ENCODE assay signal across 27 mouse cellular contexts in the genomic region with DNA sequence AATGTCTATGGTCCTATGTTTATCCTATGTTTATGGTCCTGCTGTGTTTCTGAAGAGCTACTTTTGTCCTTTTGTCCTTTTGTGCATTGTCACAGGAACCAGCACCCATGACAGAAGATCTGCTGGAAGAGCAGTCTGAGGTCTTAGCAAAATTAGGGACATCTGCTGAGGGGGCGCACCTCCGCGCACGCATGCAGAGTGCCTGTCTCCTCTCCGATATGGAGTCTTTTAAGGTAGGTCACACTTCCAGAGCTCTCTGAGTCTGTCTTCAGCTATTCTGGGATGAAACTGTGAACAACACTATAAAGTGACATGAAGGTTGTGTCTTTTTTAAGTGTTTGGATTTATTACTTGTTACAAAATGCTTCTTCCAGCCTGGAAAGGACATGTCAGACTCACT.
DNase-seq lines count a peak whose midpoint lies in the region; TF ChIP-seq lines count a peak whose summit lies in the region.
"Had no signal": no experiment of that assay in that cellular context is flagged by ENCODE, and none has a peak within 500 bp of the region (broad histone marks: within the 10 kb centered on the region; RNA-seq: fewer than 3 reads in every experiment).

No protein-coding gene starts in this region.

- DNase-seq in layer of hippocampus, adult 2 months (ENCODE audit: low spot score in 2 of 2): no peak
- no peak for DNase-seq in layer of hippocampus, postnatal 36 days
- DNase-seq in brain, adult 2 months (ENCODE audit: low read depth, low spot score): peak; percentile 88
- DNase-seq in left cerebral cortex, postnatal 14 days (ENCODE audit: low spot score in 2 of 2): peak; percentile 58 to 63
- DNase-seq in right cerebral cortex, postnatal 14 days: peak; percentile 39
- no peak for DNase-seq in yolk sac, embryonic 10.5 days (ENCODE audit: low spot score)
- DNase-seq in heart, postnatal 36 days: no peak
- DNase-seq in kidney, adult 9 months: no peak
- DNase-seq: adrenal gland, postnatal 10 days; cerebellum, adult 11-12 months; cerebellum, adult 9-11 months; gastrocnemius, adult 2 months; gastrocnemius, postnatal 36 days; heart, adult 18-20 months; kidney, adult 11 months; kidney, postnatal 36 days; liver, postnatal 0 days; lung, postnatal 4 days had no signal

- intact Hi-C loops in left cerebral cortex, postnatal 14 days (cut with DNase I): no loop called here
- intact Hi-C loops in heart, postnatal 36 days (cut with DNase I): loop anchor here (10.0 kb wide), 1 partner anchor 290 kb away; no protein-coding TSS in a partner anchor

- no peak overlapping the region for H3K4me3 ChIP-seq in layer of hippocampus, adult 2 months
- H3K4me3 ChIP-seq: erythroblast, embryonic 14.5 days; gastrocnemius, adult 2 months; heart, embryonic 12.5 days; kidney, embryonic 15.5 days; liver, embryonic 12.5 days; megakaryocyte, embryonic 14.5 days; midbrain, embryonic 12.5 days; myocyte; neural tube, embryonic 12.5 days had no signal

- H3K27ac ChIP-seq in layer of hippocampus, adult 2 months: peak overlapping the region; percentile 46
- H3K27ac ChIP-seq: gastrocnemius, adult 2 months; hindbrain, embryonic 14.5 days; kidney, embryonic 15.5 days; liver, embryonic 12.5 days; midbrain, embryonic 12.5 days; neural tube, embryonic 12.5 days had no signal

- no peak for TF ChIP-seq CTCF in layer of hippocampus, adult 2 months (conservative IDR thresholded peaks at IDR 0.05)

Comparison
In these comparisons a context has a peak if more than half of its experiments do, and no peak if none do; other contexts are left out.
1. DNase-seq: peak in brain, adult 2 months (single experiment), left cerebral cortex, postnatal 14 days (2 of 2) and right cerebral cortex, postnatal 14 days (single experiment); none in layer of hippocampus, adult 2 months (0 of 2), layer of hippocampus, postnatal 36 days (0 of 2), yolk sac, embryonic 10.5 days (single experiment), heart, postnatal 36 days (0 of 2) and kidney, adult 9 months (single experiment).